Mouse (Mus musculus): ENCODE measurements around the gene Slc6a6. TPM values are rescaled to one million over a fixed set of nuclear protein-coding genes. Genes with fewer than 3 reads are reported as not detected.
A peak's percentile ranks its signal among the peaks of the same experiment; 100 is the strongest.

Slc6a6 gene
- polyA plus RNA-seq, 1 experiment: 98.2 TPM

DNA sequence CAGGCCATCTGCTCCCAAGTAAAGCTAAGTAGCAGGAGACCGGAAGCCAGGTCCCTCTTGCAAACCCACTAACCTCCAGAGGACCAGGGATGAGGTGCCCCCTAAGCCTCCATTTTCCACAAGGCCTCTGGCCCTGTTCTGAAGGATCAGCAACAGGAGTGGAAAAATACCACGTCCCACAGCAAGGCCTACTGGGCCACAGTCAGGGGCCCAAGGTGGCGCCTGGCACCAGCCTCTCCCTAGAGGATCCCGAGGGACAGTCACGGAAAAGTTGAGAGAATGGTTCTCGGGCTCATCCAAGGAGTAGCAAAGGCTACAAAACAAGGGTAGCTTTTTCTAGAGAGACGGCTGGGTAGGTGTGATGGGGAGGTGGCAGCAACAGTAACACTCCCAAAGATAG lies 53.6 kb downstream of the Slc6a6 start:
- H3ac ChIP-seq (ENCODE audit: control insufficient read depth, insufficient read length): no peak overlapping the region
- TF ChIP-seq MYOG (IDR thresholded peaks at IDR 0.05; ENCODE audit: control insufficient read depth in 1 of 3, insufficient read depth in 1 of 3, insufficient read length in 2 of 3, low read depth in 2 of 3) (no peak), REST (IDR thresholded peaks at IDR 0.05; ENCODE audit: insufficient read depth, insufficient read length) (no peak), MYOD1 (IDR thresholded peaks at IDR 0.05; ENCODE audit: control insufficient read depth in 1 of 3, insufficient read length in 2 of 3, low read depth in 2 of 3) (no peak), POLR2AphosphoS2 (IDR thresholded peaks at IDR 0.05; ENCODE audit: insufficient read length, low read depth) (no peak), TCF3 (IDR thresholded peaks at IDR 0.05; ENCODE audit: insufficient read length, low read depth) (no peak), USF1 (IDR thresholded peaks at IDR 0.05; ENCODE audit: low read depth) (no peak), E2F4 (IDR thresholded peaks at IDR 0.05; ENCODE audit: insufficient read depth) (no peak), MAX (IDR thresholded peaks at IDR 0.05; ENCODE audit: low read depth) (no peak), TCF12 (IDR thresholded peaks at IDR 0.05; ENCODE audit: insufficient read depth, poor library complexity, severe bottlenecking) (no peak), POLR2A (IDR thresholded peaks at IDR 0.05; ENCODE audit: insufficient read length, low read depth) (no peak), SRF (IDR thresholded peaks at IDR 0.05; ENCODE audit: control insufficient read depth, insufficient read length, low read depth) (no peak)
- no peaks in the 10 kb centered on the region for H3K27me3 ChIP-seq (ENCODE audit: control insufficient read depth, insufficient read depth, insufficient read length)
- H3K4me3 ChIP-seq: no peak overlapping the region
- H3K36me3 ChIP-seq (ENCODE audit: control insufficient read depth, insufficient read depth): peaks cover 43% of the 10 kb centered on the region
- H3K4me2 ChIP-seq (ENCODE audit: low read depth): no peak overlapping the region
- H3K79me2 ChIP-seq (ENCODE audit: control insufficient read depth, insufficient read depth): no peaks in the 10 kb centered on the region

DNA sequence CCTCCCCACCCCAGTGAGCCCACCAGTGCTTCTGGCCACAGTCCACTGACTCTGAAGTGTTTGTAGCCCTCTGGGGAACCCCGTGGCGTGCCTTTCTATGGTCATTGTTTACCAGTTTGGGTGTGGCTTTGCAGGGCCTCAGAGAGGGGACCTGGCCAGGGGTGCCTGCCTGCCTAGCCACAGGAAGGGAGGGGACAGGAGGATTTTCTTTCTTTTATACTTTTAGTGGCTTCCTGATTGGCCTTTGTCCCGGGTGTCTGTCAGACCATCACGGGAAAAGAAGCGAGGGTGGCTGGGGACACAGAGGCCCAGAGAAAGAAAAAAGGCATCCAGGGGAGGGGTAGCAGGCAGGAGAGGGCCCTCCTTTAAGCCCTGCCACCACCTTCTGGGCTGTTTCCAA lies 54.2 kb downstream of the Slc6a6 start:
- H3K4me2 ChIP-seq (ENCODE audit: low read depth): no peak overlapping the region
- H3K27me3 ChIP-seq (ENCODE audit: control insufficient read depth, insufficient read depth, insufficient read length): no peaks in the 10 kb centered on the region
- H3K79me2 ChIP-seq (ENCODE audit: control insufficient read depth, insufficient read depth): no peaks in the 10 kb centered on the region
- no peak overlapping the region for H3ac ChIP-seq (ENCODE audit: control insufficient read depth, insufficient read length)
- no peak overlapping the region for H3K4me3 ChIP-seq
- peaks cover 41% of the 10 kb centered on the region for H3K36me3 ChIP-seq (ENCODE audit: control insufficient read depth, insufficient read depth)
- TF ChIP-seq MAX (IDR thresholded peaks at IDR 0.05; ENCODE audit: low read depth) (no peak), POLR2AphosphoS2 (IDR thresholded peaks at IDR 0.05; ENCODE audit: insufficient read length, low read depth) (no peak), MYOG (IDR thresholded peaks at IDR 0.05; ENCODE audit: control insufficient read depth in 1 of 3, insufficient read depth in 1 of 3, insufficient read length in 2 of 3, low read depth in 2 of 3) (no peak), CEBPB (IDR thresholded peaks at IDR 0.05; ENCODE audit: insufficient read depth, poor library complexity, severe bottlenecking) (no peak), REST (IDR thresholded peaks at IDR 0.05; ENCODE audit: insufficient read depth, insufficient read length) (no peak), MYOD1 (IDR thresholded peaks at IDR 0.05; ENCODE audit: control insufficient read depth in 1 of 3, insufficient read length in 2 of 3, low read depth in 2 of 3) (no peak), USF1 (IDR thresholded peaks at IDR 0.05; ENCODE audit: low read depth) (no peak), TCF12 (IDR thresholded peaks at IDR 0.05; ENCODE audit: insufficient read depth, poor library complexity, severe bottlenecking) (no peak), POLR2A (IDR thresholded peaks at IDR 0.05; ENCODE audit: insufficient read length, low read depth) (no peak), TCF3 (IDR thresholded peaks at IDR 0.05; ENCODE audit: insufficient read length, low read depth) (no peak), SRF (IDR thresholded peaks at IDR 0.05; ENCODE audit: control insufficient read depth, insufficient read length, low read depth) (no peak), E2F4 (IDR thresholded peaks at IDR 0.05; ENCODE audit: insufficient read depth) (no peak)

DNA sequence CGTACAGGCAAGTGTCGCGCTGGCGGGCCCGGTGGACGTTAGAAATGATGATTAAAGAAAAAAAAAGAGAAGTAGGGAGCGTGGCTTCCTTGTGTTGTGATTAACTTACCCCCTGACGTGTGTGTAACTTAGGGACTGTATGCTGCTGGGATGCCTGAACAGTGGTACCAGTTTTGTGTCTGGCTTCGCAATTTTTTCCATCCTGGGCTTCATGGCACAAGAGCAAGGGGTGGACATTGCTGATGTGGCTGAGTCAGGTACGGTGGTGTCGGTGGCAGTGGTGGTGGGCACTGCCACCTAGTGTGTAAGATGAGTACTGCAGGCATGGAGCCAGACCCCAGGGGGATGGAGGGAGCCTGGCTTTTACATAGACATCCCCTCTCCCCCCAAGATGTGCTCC lies 57.2 kb downstream of the Slc6a6 start:
- H3K4me3 ChIP-seq: no peak overlapping the region
- TF ChIP-seq POLR2AphosphoS2 (IDR thresholded peaks at IDR 0.05; ENCODE audit: insufficient read length, low read depth) (peak; percentile 58), E2F4 (IDR thresholded peaks at IDR 0.05; ENCODE audit: insufficient read depth) (no peak)
- peaks cover 41% of the 10 kb centered on the region for H3K36me3 ChIP-seq (ENCODE audit: control insufficient read depth, insufficient read depth)

GRCm38 (mm10) chr6:91742466-91742865 lies 58.6 kb downstream of the Slc6a6 start:
- no peak overlapping the region for H3K4me2 ChIP-seq (ENCODE audit: low read depth)
- no peaks in the 10 kb centered on the region for H3K79me2 ChIP-seq (ENCODE audit: control insufficient read depth, insufficient read depth)
- no peak overlapping the region for H3ac ChIP-seq (ENCODE audit: control insufficient read depth, insufficient read length)
- H3K27me3 ChIP-seq (ENCODE audit: control insufficient read depth, insufficient read depth, insufficient read length): no peaks in the 10 kb centered on the region
- TF ChIP-seq SRF (IDR thresholded peaks at IDR 0.05; ENCODE audit: control insufficient read depth, insufficient read length, low read depth) (no peak), CEBPB (IDR thresholded peaks at IDR 0.05; ENCODE audit: insufficient read depth, poor library complexity, severe bottlenecking) (no peak), TCF12 (IDR thresholded peaks at IDR 0.05; ENCODE audit: insufficient read depth, poor library complexity, severe bottlenecking) (no peak), TCF3 (IDR thresholded peaks at IDR 0.05; ENCODE audit: insufficient read length, low read depth) (no peak), POLR2AphosphoS2 (IDR thresholded peaks at IDR 0.05; ENCODE audit: insufficient read length, low read depth) (no peak), MYOD1 (IDR thresholded peaks at IDR 0.05; ENCODE audit: control insufficient read depth in 1 of 3, insufficient read length in 2 of 3, low read depth in 2 of 3) (no peak), POLR2A (IDR thresholded peaks at IDR 0.05; ENCODE audit: insufficient read length, low read depth) (no peak), E2F4 (IDR thresholded peaks at IDR 0.05; ENCODE audit: insufficient read depth) (no peak), MAX (IDR thresholded peaks at IDR 0.05; ENCODE audit: low read depth) (no peak), MYOG (IDR thresholded peaks at IDR 0.05; ENCODE audit: control insufficient read depth in 1 of 3, insufficient read depth in 1 of 3, insufficient read length in 2 of 3, low read depth in 2 of 3) (no peak), USF1 (IDR thresholded peaks at IDR 0.05; ENCODE audit: low read depth) (no peak)
- no peak overlapping the region for H3K4me3 ChIP-seq
- H3K36me3 ChIP-seq (ENCODE audit: control insufficient read depth, insufficient read depth): peaks cover 45% of the 10 kb centered on the region

More for the DNA sequence above, 57.2 kb downstream of the Slc6a6 start:
- H3K27me3 ChIP-seq (ENCODE audit: control insufficient read depth, insufficient read depth, insufficient read length): no peaks in the 10 kb centered on the region
- H3ac ChIP-seq (ENCODE audit: control insufficient read depth, insufficient read length): no peak overlapping the region
- no peak overlapping the region for H3K4me2 ChIP-seq (ENCODE audit: low read depth)
- no peaks in the 10 kb centered on the region for H3K79me2 ChIP-seq (ENCODE audit: control insufficient read depth, insufficient read depth)

DNA sequence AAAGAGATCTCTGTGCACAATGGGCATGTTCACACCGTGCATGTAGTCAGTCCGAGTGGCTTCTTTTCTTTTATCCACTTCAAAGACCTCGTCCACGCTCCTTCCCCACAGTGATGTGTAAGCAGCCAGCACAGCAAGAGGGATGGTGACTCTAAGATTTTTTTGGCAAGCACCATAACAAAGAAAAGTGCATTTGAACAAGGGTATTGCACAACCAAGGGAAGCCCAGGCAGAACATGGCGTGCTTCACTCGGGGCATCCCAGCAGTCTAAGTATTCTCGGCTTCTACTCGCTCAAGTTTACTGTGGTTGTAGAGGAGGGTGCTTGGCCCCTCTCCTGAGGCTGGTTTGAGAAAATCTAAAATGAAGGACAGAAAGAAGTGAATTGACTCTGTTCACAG lies 59.1 kb downstream of the Slc6a6 start:
- Histone ChIP-seq H3K36me3 (ENCODE audit: control insufficient read depth, insufficient read depth) (peaks cover 48% of the 10 kb centered on the region), H3K4me3 (no peak overlapping the region), H3K4me2 (ENCODE audit: low read depth) (no peak overlapping the region), H3K79me2 (ENCODE audit: control insufficient read depth, insufficient read depth) (no peaks in the 10 kb centered on the region), H3K27me3 (ENCODE audit: control insufficient read depth, insufficient read depth, insufficient read length) (no peaks in the 10 kb centered on the region), H3ac (ENCODE audit: control insufficient read depth, insufficient read length) (no peak overlapping the region)
- TF ChIP-seq SRF (IDR thresholded peaks at IDR 0.05; ENCODE audit: control insufficient read depth, insufficient read length, low read depth) (no peak), TCF12 (IDR thresholded peaks at IDR 0.05; ENCODE audit: insufficient read depth, poor library complexity, severe bottlenecking) (no peak), TCF3 (IDR thresholded peaks at IDR 0.05; ENCODE audit: insufficient read length, low read depth) (no peak), MAX (IDR thresholded peaks at IDR 0.05; ENCODE audit: low read depth) (no peak), E2F4 (IDR thresholded peaks at IDR 0.05; ENCODE audit: insufficient read depth) (no peak), POLR2AphosphoS2 (IDR thresholded peaks at IDR 0.05; ENCODE audit: insufficient read length, low read depth) (no peak), POLR2A (IDR thresholded peaks at IDR 0.05; ENCODE audit: insufficient read length, low read depth) (no peak), CEBPB (IDR thresholded peaks at IDR 0.05; ENCODE audit: insufficient read depth, poor library complexity, severe bottlenecking) (no peak), USF1 (IDR thresholded peaks at IDR 0.05; ENCODE audit: low read depth) (no peak), MYOD1 (IDR thresholded peaks at IDR 0.05; ENCODE audit: control insufficient read depth in 1 of 3, insufficient read length in 2 of 3, low read depth in 2 of 3) (no peak), MYOG (IDR thresholded peaks at IDR 0.05; ENCODE audit: control insufficient read depth in 1 of 3, insufficient read depth in 1 of 3, insufficient read length in 2 of 3, low read depth in 2 of 3) (no peak), REST (IDR thresholded peaks at IDR 0.05; ENCODE audit: insufficient read depth, insufficient read length) (no peak)

Measured in myocyte (in vitro differentiated cells).